Mouse (Mus musculus): Measurements from ENCODE around the gene Capzb.

The Capzb gene

GRCm38 (mm10) chr4:139240334-139240733 is 47.6 kb downstream of the Capzb start:
- no peak for DNase-seq (ENCODE audit: low spot score)

GRCm38 (mm10) chr4:139241678-139242606 is 49.2 kb downstream of the Capzb start:
- DNase-seq (ENCODE audit: low spot score) = no peak

- no peak for DNase-seq (ENCODE audit: low spot score)
These were observed 49.9 kb downstream of the Capzb start for GRCm38 (mm10) chr4:139242607-139242955.

GRCm38 (mm10) chr4:139244176-139244575 is 51.5 kb downstream of the Capzb start:
- DNase-seq (ENCODE audit: low spot score) = no peak

GRCm38 (mm10) chr4:139244766-139245165 is 52.1 kb downstream of the Capzb start:
- DNase-seq (ENCODE audit: low spot score) = no peak

- DNase-seq (ENCODE audit: low spot score) = no peak
These were observed 52.8 kb downstream of the Capzb start for GRCm38 (mm10) chr4:139245534-139245933.

GRCm38 (mm10) chr4:139246130-139246877 is 53.6 kb downstream of the Capzb start:
- DNase-seq (ENCODE audit: low spot score) = no peak

GRCm38 (mm10) chr4:139247966-139248365 is 55.3 kb downstream of the Capzb start:
- DNase-seq (ENCODE audit: low spot score) = no peak

- DNase-seq (ENCODE audit: low spot score) = no peak
These were observed 56.0 kb downstream of the Capzb start for GRCm38 (mm10) chr4:139248736-139249135.

- DNase-seq (ENCODE audit: low spot score) = no peak
These were observed 57.3 kb downstream of the Capzb start for GRCm38 (mm10) chr4:139250043-139250442.

- DNase-seq (ENCODE audit: low spot score) = peak; percentile 27
These were observed 58.2 kb downstream of the Capzb start for GRCm38 (mm10) chr4:139250886-139251285.

GRCm38 (mm10) chr4:139252051-139252760 is 59.5 kb downstream of the Capzb start:
- DNase-seq (ENCODE audit: low spot score) = peak; percentile 60

GRCm38 (mm10) chr4:139253206-139253605 is 60.5 kb downstream of the Capzb start:
- DNase-seq (ENCODE audit: low spot score) = no peak

GRCm38 (mm10) chr4:139256146-139256545 is 63.4 kb downstream of the Capzb start:
- no peak for DNase-seq (ENCODE audit: low spot score)

GRCm38 (mm10) chr4:139256708-139257107 is 64.0 kb downstream of the Capzb start:
- DNase-seq (ENCODE audit: low spot score) = no peak

- no peak for DNase-seq (ENCODE audit: low spot score)
These were observed 66.1 kb downstream of the Capzb start for GRCm38 (mm10) chr4:139258621-139259301.

GRCm38 (mm10) chr4:139259302-139259871 is 66.7 kb downstream of the Capzb start:
- no peak for DNase-seq (ENCODE audit: low spot score)

- no peak for DNase-seq (ENCODE audit: low spot score)
These were observed 70.3 kb downstream of the Capzb start for GRCm38 (mm10) chr4:139262981-139263380.

- no peak for DNase-seq (ENCODE audit: low spot score)
These were observed 73.2 kb downstream of the Capzb start for GRCm38 (mm10) chr4:139265783-139266499.

GRCm38 (mm10) chr4:139266500-139266865 is 73.8 kb downstream of the Capzb start:
- no peak for DNase-seq (ENCODE audit: low spot score)

- no peak for DNase-seq (ENCODE audit: low spot score)
These were observed 74.6 kb downstream of the Capzb start for GRCm38 (mm10) chr4:139267335-139267734.

All from testis, postnatal 14 days (tissue).